Mouse (Mus musculus) MEL (cell line): ENCODE measurements around the gene Fam122a. TPM values are rescaled to one million over a fixed set of nuclear protein-coding genes. Genes with fewer than 3 reads are reported as not detected.

Experiments used
- DNase-seq: peaks from one replicate; pipeline ENCODE4 v3.0.0; 2011; ENCODE audit warnings: low read depth, low spot score
- H3K27ac ChIP-seq: 2 replicates; pipeline ENCODE4 v1.5.1; 2012; ENCODE audit warnings: low read depth, mild to moderate bottlenecking, control low read depth, low read length, moderate library complexity; ENCODE audit not compliant: control insufficient read depth
- H3K27me3 ChIP-seq, 2 experiments: fragments of 150-350 bp in 1 of 2; sonication (generic) in 1 of 2; 2 replicates each; pipeline ENCODE4 v1.6.1; 2012; ENCODE audit warnings: low read length in 2 of 2, mild to moderate bottlenecking in 2 of 2, improper control_type of control experiment in 1 of 2, moderate library complexity in 1 of 2; ENCODE audit not compliant: insufficient read depth in 2 of 2, control insufficient read depth in 1 of 2
- H3K36me3 ChIP-seq, 2 experiments: 2 replicates each; pipeline ENCODE4 v1.6.1; 2012 to 2014; ENCODE audit warnings: low read length in 2 of 2, improper control_type of control experiment in 1 of 2, inconsistent platforms in 1 of 2, mild to moderate bottlenecking in 1 of 2; ENCODE audit not compliant: insufficient read depth in 2 of 2, control insufficient read depth in 1 of 2
- H3K4me1 ChIP-seq, 2 experiments: fragments of 150-350 bp in 1 of 2; sonication (generic) in 1 of 2; 2 replicates each; pipeline ENCODE4 v1.6.1; 2012; ENCODE audit warnings: low read length in 2 of 2, improper control_type of control experiment in 1 of 2, mild to moderate bottlenecking in 1 of 2; ENCODE audit not compliant: insufficient read depth in 2 of 2, control insufficient read depth in 1 of 2
- H3K4me3 ChIP-seq, 2 experiments: fragments of 150-350 bp in 1 of 2; sonication (generic) in 1 of 2; 2 replicates each; pipeline ENCODE4 v1.5.1; 2012; ENCODE audit warnings: low read depth in 2 of 2, low read length in 2 of 2, mild to moderate bottlenecking in 2 of 2, moderate library complexity in 2 of 2, control low read depth in 1 of 2, improper control_type of control experiment in 1 of 2; ENCODE audit not compliant: control insufficient read depth in 1 of 2, insufficient read depth in 1 of 2
- H3K79me2 ChIP-seq: 2 replicates; pipeline ENCODE4 v1.6.1; 2012; ENCODE audit warnings: mild to moderate bottlenecking, low read length, moderate library complexity; ENCODE audit not compliant: control insufficient read depth, poor library complexity, insufficient read depth
- H3K9ac ChIP-seq: 2 replicates; pipeline ENCODE4 v1.6.1; 2012; ENCODE audit warnings: low read depth, mild to moderate bottlenecking, control low read depth, low read length, moderate library complexity; ENCODE audit not compliant: control insufficient read depth, poor library complexity, severe bottlenecking
- H3K9me3 ChIP-seq: fragments of 150-350 bp; sonication (generic); replicated peaks from 2 replicates; pipeline ENCODE4 v1.6.1; 2012; ENCODE audit warnings: mild to moderate bottlenecking, low read length, improper control_type of control experiment, moderate library complexity; ENCODE audit not compliant: insufficient read depth
- BHLHE40 ChIP-seq: IDR thresholded peaks from 2 replicates; pipeline ENCODE4 v1.6.1; 2012; ENCODE audit warnings: low read depth, mild to moderate bottlenecking, inconsistent platforms, low read length, improper control_type of control experiment, borderline replicate concordance
- CHD1 ChIP-seq: IDR thresholded peaks from 2 replicates; pipeline ENCODE4 v1.6.1; 2012; ENCODE audit warnings: low read depth, mild to moderate bottlenecking, inconsistent platforms, low read length, improper control_type of control experiment
- CHD2 ChIP-seq: IDR thresholded peaks from 2 replicates; pipeline ENCODE4 v1.6.1; 2011; ENCODE audit warnings: low read length, improper control_type of control experiment
- CTCF ChIP-seq, 3 experiments: IDR thresholded peaks in 2 of 3; conservative IDR thresholded peaks in 1 of 3; 2 replicates each; pipeline ENCODE4 v1.5.1; 2011 to 2012; ENCODE audit warnings: low read length in 3 of 3, low read depth in 2 of 3, mild to moderate bottlenecking in 2 of 3, improper control_type of control experiment in 1 of 3, inconsistent platforms in 1 of 3, mixed read lengths in 1 of 3, moderate library complexity in 1 of 3; ENCODE audit not compliant: control insufficient read depth in 1 of 3, insufficient read depth in 1 of 3, poor library complexity in 1 of 3, severe bottlenecking in 1 of 3
- JUND ChIP-seq: IDR thresholded peaks from 2 replicates; pipeline ENCODE4 v1.6.1; 2011; ENCODE audit warnings: low read depth, mild to moderate bottlenecking, improper control_type of control experiment, low read length
- MAX ChIP-seq: IDR thresholded peaks from 2 replicates; pipeline ENCODE4 v1.6.1; 2011; ENCODE audit warnings: low read length, improper control_type of control experiment
- MAZ ChIP-seq: IDR thresholded peaks from 2 replicates; pipeline ENCODE4 v1.6.1; 2012; ENCODE audit warnings: low read depth, mild to moderate bottlenecking, inconsistent platforms, low read length, improper control_type of control experiment
- NELFE ChIP-seq: IDR thresholded peaks from 2 replicates; pipeline ENCODE4 v1.6.1; 2011; ENCODE audit warnings: low read depth, low read length, improper control_type of control experiment
- NRF1 ChIP-seq: IDR thresholded peaks from 2 replicates; pipeline ENCODE4 v1.6.1; 2014; ENCODE audit warnings: low read depth, mild to moderate bottlenecking, inconsistent platforms, low read length, improper control_type of control experiment, moderate library complexity; ENCODE audit not compliant: poor library complexity, insufficient read depth, severe bottlenecking
- POLR2A ChIP-seq, 2 experiments: IDR thresholded peaks; 2 replicates each; pipeline ENCODE4 v1.6.1; 2011 to 2012; ENCODE audit warnings: low read length in 2 of 2, mild to moderate bottlenecking in 2 of 2, control low read depth in 1 of 2, improper control_type of control experiment in 1 of 2, low read depth in 1 of 2, moderate library complexity in 1 of 2; ENCODE audit not compliant: control insufficient read depth in 1 of 2, insufficient read depth in 1 of 2, poor library complexity in 1 of 2
- POLR2AphosphoS2 ChIP-seq: IDR thresholded peaks from 2 replicates; pipeline ENCODE4 v1.6.1; 2011; ENCODE audit warnings: low read length, improper control_type of control experiment
- POLR2AphosphoS5 ChIP-seq: IDR thresholded peaks from 2 replicates; pipeline ENCODE4 v1.6.1; 2012; ENCODE audit warnings: low read depth, borderline replicate concordance, mild to moderate bottlenecking, inconsistent platforms, low read length, moderate library complexity, mixed read lengths
- SIN3A ChIP-seq: IDR thresholded peaks from 2 replicates; pipeline ENCODE4 v1.6.1; 2012; ENCODE audit warnings: low read length, improper control_type of control experiment, inconsistent platforms
- TAL1 ChIP-seq: IDR thresholded peaks from 2 replicates; pipeline ENCODE4 v1.6.1; 2012; ENCODE audit warnings: mild to moderate bottlenecking, inconsistent platforms, low read length, moderate library complexity, mixed read lengths
- TBP ChIP-seq: IDR thresholded peaks from 2 replicates; pipeline ENCODE4 v1.8.0; 2011; ENCODE audit warnings: low read depth, low read length, improper control_type of control experiment
- UBTF ChIP-seq: IDR thresholded peaks from 2 replicates; pipeline ENCODE4 v1.6.1; 2012; ENCODE audit warnings: low read depth, mild to moderate bottlenecking, inconsistent platforms, low read length, improper control_type of control experiment, moderate library complexity, borderline replicate concordance; ENCODE audit not compliant: insufficient read depth
- USF1 ChIP-seq: IDR thresholded peaks from 2 replicates; pipeline ENCODE4 v1.6.1; 2014; ENCODE audit warnings: low read depth, mild to moderate bottlenecking, inconsistent platforms, low read length, improper control_type of control experiment, moderate library complexity
- ZC3H11A ChIP-seq: IDR thresholded peaks from 2 replicates; pipeline ENCODE4 v1.6.1; 2012; ENCODE audit warnings: low read depth, mild to moderate bottlenecking, inconsistent platforms, low read length, improper control_type of control experiment
- ZNF384 ChIP-seq: IDR thresholded peaks from 2 replicates; pipeline ENCODE4 v1.6.1; 2012; ENCODE audit warnings: low read depth, mild to moderate bottlenecking, inconsistent platforms, low read length, improper control_type of control experiment
- polyA plus RNA-seq, 2 experiments: library from polyadenylated mRNA; stranded (reverse) in 1 of 2; unstranded in 1 of 2; fragments of >175 nt in 1 of 2; fragments of >200 nt in 1 of 2; gene quantifications; 2 replicates each; pipeline versions ENCODE4 v1.2.1 to v1.2.4; 2012; ENCODE audit warnings: low replicate concordance in 2 of 2, low read depth in 1 of 2; ENCODE audit not compliant: insufficient read length in 2 of 2, insufficient read depth in 1 of 2, missing spikeins in 1 of 2
- total RNA-seq: library from RNA; depleted of rRNA; stranded (reverse); fragments of 300-350 nt; gene quantifications from 2 replicates; pipeline ENCODE4 v1.2.3, GENCODE M21; 2012

Gene Fam122a
- total and polyA plus RNA-seq, 3 experiments, result 4.5 to 38.4 TPM; not detected in 1

DNA sequence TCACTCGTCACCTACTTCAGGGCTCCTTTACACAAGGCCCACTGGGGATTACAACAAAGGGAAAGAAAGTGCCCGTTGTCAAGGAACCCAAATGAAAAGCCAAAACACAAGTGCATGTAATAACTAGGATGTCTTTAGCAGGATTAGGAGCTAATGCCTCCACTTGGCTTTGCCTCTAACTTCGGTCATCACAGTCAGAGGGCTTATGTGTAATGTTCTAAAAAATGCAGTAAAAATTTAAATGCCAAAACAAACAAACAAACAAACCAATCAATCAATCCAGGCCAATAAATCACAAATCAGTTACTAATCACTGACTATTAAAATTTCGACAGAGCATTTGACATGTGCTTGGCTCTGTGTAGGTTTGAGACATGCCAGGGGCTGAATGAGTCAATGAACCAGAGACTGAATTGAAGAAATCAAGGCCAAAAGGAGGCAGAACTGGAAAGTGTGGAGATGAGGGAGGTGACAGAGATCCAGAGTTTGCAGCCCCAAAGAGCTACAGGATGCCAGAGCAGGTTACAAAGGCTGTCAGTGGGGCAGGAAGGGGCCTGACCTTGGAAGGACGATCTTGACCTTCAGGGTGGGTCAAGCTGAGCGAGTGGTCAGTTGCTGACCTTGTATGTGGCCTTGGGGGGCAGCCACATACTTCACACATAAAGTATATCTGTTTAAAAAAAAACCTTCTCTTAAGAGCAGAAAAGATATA, 21.8 kb downstream of the Fam122a start:
- TF ChIP-seq POLR2AphosphoS2 (no peak), ZNF384 (no peak), NRF1 (no peak), ZC3H11A (no peak), CHD1 (no peak), USF1 (no peak), MAX (no peak), POLR2A (IDR thresholded peaks at IDR 0.05; ENCODE audit: control insufficient read depth in 1 of 2, insufficient read depth in 1 of 2, low read depth in 1 of 2, low read length in 2 of 2, poor library complexity in 1 of 2) (no peak), CHD2 (no peak), NELFE (no peak), CTCF (IDR thresholded peaks at IDR 0.05 in 2 of 3, conservative IDR thresholded peaks at IDR 0.05 in 1 of 3; ENCODE audit: control insufficient read depth in 1 of 3, insufficient read depth in 1 of 3, low read depth in 2 of 3, low read length in 3 of 3, poor library complexity in 1 of 3, severe bottlenecking in 1 of 3) (no peak), UBTF (no peak), SIN3A (no peak), TAL1 (no peak)
- no peak overlapping the region for H3K27ac ChIP-seq
- H3K79me2 ChIP-seq, result no peaks in the 10 kb centered on the region
- H3K9me3 ChIP-seq, result no peaks in the 10 kb centered on the region
- H3K27me3 ChIP-seq, result no peaks in the 10 kb centered on the region
- no peak for DNase-seq
- peaks cover 19 to 23% of the 10 kb centered on the region in 2 experiments for H3K4me1 ChIP-seq
- no peak overlapping the region for H3K4me3 ChIP-seq
- no peak overlapping the region for H3K9ac ChIP-seq
- peaks cover 0 to 32% of the 10 kb centered on the region in 2 experiments; a peak in 2 of 4 replicates for H3K36me3 ChIP-seq

DNA sequence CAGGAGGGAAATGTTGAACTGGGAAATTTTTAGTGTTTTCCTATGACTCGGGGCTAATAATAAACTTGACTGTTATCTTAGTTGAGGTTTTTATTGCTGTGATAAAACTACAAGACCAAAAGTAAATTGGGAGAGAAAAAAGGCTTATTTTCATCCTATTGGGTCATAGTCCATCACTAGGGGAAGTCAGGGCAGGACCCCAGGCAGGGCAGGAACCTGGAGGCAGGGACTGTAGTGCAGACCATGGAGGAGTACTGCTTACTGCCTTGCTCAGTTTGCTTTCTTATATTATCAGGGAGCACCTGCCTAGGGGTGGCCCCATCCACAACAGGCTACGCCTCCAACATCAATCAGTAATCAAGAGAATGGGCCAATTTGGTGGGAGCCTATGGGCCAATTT, 22.7 kb downstream of the Fam122a start:
- no peak overlapping the region for H3K4me3 ChIP-seq
- peaks cover 19 to 24% of the 10 kb centered on the region in 2 experiments for H3K4me1 ChIP-seq
- no peak for TF ChIP-seq UBTF
- no peak for TF ChIP-seq USF1
- no peak for TF ChIP-seq NELFE
- no peak for TF ChIP-seq ZC3H11A
- TF ChIP-seq MAX, result no peak
- no peak for TF ChIP-seq TBP
- TF ChIP-seq JUND, result no peak
- TF ChIP-seq MAZ, result no peak
- no peak for TF ChIP-seq BHLHE40
- TF ChIP-seq POLR2AphosphoS5, result no peak

More for the DNA sequence above, 22.7 kb downstream of the Fam122a start:
- no peak for DNase-seq
- Histone ChIP-seq H3K27ac (no peak overlapping the region), H3K27me3 (no peaks in the 10 kb centered on the region), H3K79me2 (no peaks in the 10 kb centered on the region), H3K36me3 (peaks cover 0 to 33% of the 10 kb centered on the region in 2 experiments; a peak in 2 of 4 replicates), H3K9me3 (no peaks in the 10 kb centered on the region), H3K9ac (no peak overlapping the region)
